Mouse (Mus musculus): ENCODE results near the gene Zbtb4. TPM values are rescaled to one million over a fixed set of nuclear protein-coding genes. Genes with fewer than 3 reads are reported as not detected.
"Not testable (repeated sequence)": the region's sequence is repeated elsewhere in the genome, so short reads cannot be mapped to it uniquely, and the experiment has no call there.

The Zbtb4 gene
- polyA plus RNA-seq, 1 experiment from 2014 or later = 6.2 TPM

GRCm38 (mm10) chr11:69731408-69731807, 34.3 kb upstream of the Zbtb4 start:
- not testable (repeated sequence) for H3K4me1 ChIP-seq (ENCODE audit: control insufficient read depth, insufficient read depth, low read depth, low read length); ATAC-seq; H3K9ac ChIP-seq (ENCODE audit: low read depth, low read length); H3K9me3 ChIP-seq (ENCODE audit: control insufficient read depth, low read length); H3K27ac ChIP-seq (ENCODE audit: low read depth, low read length); H3K27me3 ChIP-seq (replicated peaks; ENCODE audit: control insufficient read depth, insufficient read depth, low read length); H3K4me3 ChIP-seq (ENCODE audit: low read length); H3K4me2 ChIP-seq (ENCODE audit: low read length)
- peaks cover 24% of the 10 kb centered on the region for H3K36me3 ChIP-seq (ENCODE audit: control insufficient read depth, insufficient read depth, low read length)
- WGBS = 89% methylated on average over 2 of the region's 3 CpGs

- no peak overlapping the region for H3K4me3 ChIP-seq (ENCODE audit: low read length)
- no peak overlapping the region for H3K9ac ChIP-seq (ENCODE audit: low read depth, low read length)
- H3K4me2 ChIP-seq (ENCODE audit: low read length) = no peak overlapping the region
- H3K9me3 ChIP-seq (ENCODE audit: control insufficient read depth, low read length) = no peaks in the 10 kb centered on the region
- H3K4me1 ChIP-seq (ENCODE audit: control insufficient read depth, insufficient read depth, low read depth, low read length) = peaks cover 14% of the 10 kb centered on the region
- no peak overlapping the region for H3K27ac ChIP-seq (ENCODE audit: low read depth, low read length)
- no peak for ATAC-seq
- WGBS = 86% methylated on average over 3 of the region's 3 CpGs
- no peaks in the 10 kb centered on the region for H3K27me3 ChIP-seq (replicated peaks; ENCODE audit: control insufficient read depth, insufficient read depth, low read length)
- peaks cover 6% of the 10 kb centered on the region for H3K36me3 ChIP-seq (ENCODE audit: control insufficient read depth, insufficient read depth, low read length)
Measured at GRCm38 (mm10) chr11:69751635-69752034, 14.1 kb upstream of the Zbtb4 start.

- no peak overlapping the region for H3K9ac ChIP-seq (ENCODE audit: low read depth, low read length)
- H3K27me3 ChIP-seq (replicated peaks; ENCODE audit: control insufficient read depth, insufficient read depth, low read length) = no peaks in the 10 kb centered on the region
- no peak overlapping the region for H3K4me2 ChIP-seq (ENCODE audit: low read length)
- H3K9me3 ChIP-seq (ENCODE audit: control insufficient read depth, low read length) = no peaks in the 10 kb centered on the region
- no peak overlapping the region for H3K4me3 ChIP-seq (ENCODE audit: low read length)
- H3K36me3 ChIP-seq (ENCODE audit: control insufficient read depth, insufficient read depth, low read length) = 0 out of 2 replicates have a peak, but pooled peaks cover 2% of the 10 kb centered on the region
- no peak overlapping the region for H3K27ac ChIP-seq (ENCODE audit: low read depth, low read length)
- ATAC-seq = no peak
- H3K4me1 ChIP-seq (ENCODE audit: control insufficient read depth, insufficient read depth, low read depth, low read length) = peaks cover 22% of the 10 kb centered on the region
Measured at GRCm38 (mm10) chr11:69752686-69753085, 13.0 kb upstream of the Zbtb4 start.

- ATAC-seq = no peak
- Histone ChIP-seq H3K27me3 (replicated peaks; ENCODE audit: control insufficient read depth, insufficient read depth, low read length) (no peaks in the 10 kb centered on the region), H3K4me1 (ENCODE audit: control insufficient read depth, insufficient read depth, low read depth, low read length) (peaks cover 22% of the 10 kb centered on the region), H3K4me2 (ENCODE audit: low read length) (0 out of 2 replicates have a peak overlapping the region, but pooled peaks have one; percentile 6), H3K9ac (ENCODE audit: low read depth, low read length) (no peak overlapping the region), H3K4me3 (ENCODE audit: low read length) (no peak overlapping the region), H3K9me3 (ENCODE audit: control insufficient read depth, low read length) (no peaks in the 10 kb centered on the region), H3K36me3 (ENCODE audit: control insufficient read depth, insufficient read depth, low read length) (no peaks in the 10 kb centered on the region), H3K27ac (ENCODE audit: low read depth, low read length) (no peak overlapping the region)
- whole genome bisulfite sequencing = 84% methylated on average over 5 of the region's 5 CpGs
Measured at GRCm38 (mm10) chr11:69754233-69754632, 11.5 kb upstream of the Zbtb4 start.

GRCm38 (mm10) chr11:69754701-69755100, 11.0 kb upstream of the Zbtb4 start:
- Histone ChIP-seq H3K4me3 (ENCODE audit: low read length) (no peak overlapping the region), H3K4me1 (ENCODE audit: control insufficient read depth, insufficient read depth, low read depth, low read length) (peaks cover 23% of the 10 kb centered on the region), H3K4me2 (ENCODE audit: low read length) (peak overlapping the region; percentile 40; the same call in 1 of the 2 replicates), H3K9ac (ENCODE audit: low read depth, low read length) (no peak overlapping the region), H3K36me3 (ENCODE audit: control insufficient read depth, insufficient read depth, low read length) (no peaks in the 10 kb centered on the region), H3K27me3 (replicated peaks; ENCODE audit: control insufficient read depth, insufficient read depth, low read length) (no peaks in the 10 kb centered on the region), H3K9me3 (ENCODE audit: control insufficient read depth, low read length) (no peaks in the 10 kb centered on the region), H3K27ac (ENCODE audit: low read depth, low read length) (no peak overlapping the region)
- WGBS = 56% methylated on average over 3 of the region's 3 CpGs
- no peak for ATAC-seq

GRCm38 (mm10) chr11:69757303-69758089, 8.2 kb upstream of the Zbtb4 start:
- Histone ChIP-seq H3K27ac (ENCODE audit: low read depth, low read length) (peak overlapping the region; percentile 93), H3K27me3 (replicated peaks; ENCODE audit: control insufficient read depth, insufficient read depth, low read length) (no peaks in the 10 kb centered on the region), H3K4me2 (ENCODE audit: low read length) (peak overlapping the region; percentile 57), H3K4me1 (ENCODE audit: control insufficient read depth, insufficient read depth, low read depth, low read length) (peaks cover 32% of the 10 kb centered on the region), H3K4me3 (ENCODE audit: low read length) (peak overlapping the region; percentile 57), H3K9me3 (ENCODE audit: control insufficient read depth, low read length) (no peaks in the 10 kb centered on the region), H3K36me3 (ENCODE audit: control insufficient read depth, insufficient read depth, low read length) (no peaks in the 10 kb centered on the region), H3K9ac (ENCODE audit: low read depth, low read length) (peak overlapping the region; percentile 70)
- no peak for ATAC-seq
- WGBS = 42% methylated on average over 9 of the region's 9 CpGs

GRCm38 (mm10) chr11:69758090-69758456, 7.6 kb upstream of the Zbtb4 start:
- 0% methylated on average over 26 of the region's 26 CpGs for WGBS
- peak overlapping the region; percentile 57 for H3K4me2 ChIP-seq (ENCODE audit: low read length)
- no peaks in the 10 kb centered on the region for H3K9me3 ChIP-seq (ENCODE audit: control insufficient read depth, low read length)
- H3K27ac ChIP-seq (ENCODE audit: low read depth, low read length) = peak overlapping the region; percentile 93
- peak overlapping the region; percentile 57 for H3K4me3 ChIP-seq (ENCODE audit: low read length)
- peak overlapping the region; percentile 70 for H3K9ac ChIP-seq (ENCODE audit: low read depth, low read length)
- no peaks in the 10 kb centered on the region for H3K36me3 ChIP-seq (ENCODE audit: control insufficient read depth, insufficient read depth, low read length)
- peak; percentile 87 for ATAC-seq
- H3K27me3 ChIP-seq (replicated peaks; ENCODE audit: control insufficient read depth, insufficient read depth, low read length) = no peaks in the 10 kb centered on the region
- peaks cover 32% of the 10 kb centered on the region for H3K4me1 ChIP-seq (ENCODE audit: control insufficient read depth, insufficient read depth, low read depth, low read length)

GRCm38 (mm10) chr11:69758478-69758970, 7.2 kb upstream of the Zbtb4 start, which contains the start of gene Polr2a:
Gene Polr2a, minus strand, starts transcription at chr11:69758637.
- H3K9me3 ChIP-seq (ENCODE audit: control insufficient read depth, low read length) = no peaks in the 10 kb centered on the region
- peak within 1 kb of the TSS; percentile 76 for H3K4me2 ChIP-seq (ENCODE audit: low read length)
- H3K27ac ChIP-seq (ENCODE audit: low read depth, low read length) = peak within 1 kb of the TSS; percentile 93
- WGBS = under 1% methylated on average over 34 of the region's 36 CpGs
- peaks cover 32% of the 10 kb centered on the region for H3K4me1 ChIP-seq (ENCODE audit: control insufficient read depth, insufficient read depth, low read depth, low read length)
- H3K4me3 ChIP-seq (ENCODE audit: low read length) = peak within 1 kb of the TSS; percentile 57
- ATAC-seq = peak; percentile 96
- no peaks in the 10 kb centered on the region for H3K36me3 ChIP-seq (ENCODE audit: control insufficient read depth, insufficient read depth, low read length)
- no peaks in the 10 kb centered on the region for H3K27me3 ChIP-seq (replicated peaks; ENCODE audit: control insufficient read depth, insufficient read depth, low read length)
- peak within 1 kb of the TSS; percentile 70 for H3K9ac ChIP-seq (ENCODE audit: low read depth, low read length)

GRCm38 (mm10) chr11:69758971-69759721, 6.6 kb upstream of the Zbtb4 start:
- H3K4me3 ChIP-seq (ENCODE audit: low read length) = peak overlapping the region; percentile 57
- peak; percentile 87 for ATAC-seq
- H3K27me3 ChIP-seq (replicated peaks; ENCODE audit: control insufficient read depth, insufficient read depth, low read length) = no peaks in the 10 kb centered on the region
- no peaks in the 10 kb centered on the region for H3K36me3 ChIP-seq (ENCODE audit: control insufficient read depth, insufficient read depth, low read length)
- peak overlapping the region; percentile 76 for H3K4me2 ChIP-seq (ENCODE audit: low read length)
- 0% methylated on average over 37 of the region's 37 CpGs for WGBS
- peak overlapping the region; percentile 65 for H3K9ac ChIP-seq (ENCODE audit: low read depth, low read length)
- H3K9me3 ChIP-seq (ENCODE audit: control insufficient read depth, low read length) = no peaks in the 10 kb centered on the region
- H3K4me1 ChIP-seq (ENCODE audit: control insufficient read depth, insufficient read depth, low read depth, low read length) = peaks cover 32% of the 10 kb centered on the region
- H3K27ac ChIP-seq (ENCODE audit: low read depth, low read length) = peak overlapping the region; percentile 93
